Mouse (Mus musculus): ENCODE results near the gene Ddx5. TPM values are rescaled to one million over a fixed set of nuclear protein-coding genes. Genes with fewer than 3 reads are reported as not detected.

The Ddx5 gene
- polyA plus RNA-seq, 1 experiment from 2014 or later = 175 TPM

DNA sequence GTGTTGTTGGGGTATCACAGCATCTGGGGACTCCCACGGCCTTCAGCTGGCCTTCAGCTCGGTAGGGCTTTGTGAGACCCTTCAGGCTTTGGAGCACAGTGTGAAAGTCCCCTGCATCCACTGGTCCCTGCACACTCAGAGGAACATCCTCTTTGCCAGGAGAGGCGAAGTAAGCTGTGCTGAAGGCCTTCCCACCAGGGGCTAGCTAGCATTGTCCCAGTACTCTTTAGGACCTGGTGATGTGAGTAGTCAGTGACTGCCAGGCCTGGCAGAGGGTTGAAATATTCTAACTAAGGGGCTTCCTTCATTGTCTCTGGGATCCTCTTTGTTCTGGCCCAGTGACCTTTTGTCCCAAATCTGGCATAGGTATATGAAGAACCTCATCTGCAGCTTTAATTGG lies 52.4 kb downstream of the Ddx5 start:
- Histone ChIP-seq H3K4me2 (replicated peaks; ENCODE audit: low read depth) (no peak overlapping the region), H3K36me3 (ENCODE audit: control insufficient read depth, insufficient read depth, low read length) (no peaks in the 10 kb centered on the region), H3K27ac (replicated peaks) (no peak overlapping the region), H3K9me3 (ENCODE audit: control insufficient read depth, low read length) (no peaks in the 10 kb centered on the region), H3K4me1 (replicated peaks; ENCODE audit: control insufficient read depth, insufficient read depth) (no peaks in the 10 kb centered on the region), H3K27me3 (ENCODE audit: control insufficient read depth, insufficient read depth, low read length) (no peaks in the 10 kb centered on the region), H3K4me3 (ENCODE audit: low read depth, low read length) (no peak overlapping the region), H3K9ac (ENCODE audit: low read length) (no peak overlapping the region)
- TF ChIP-seq CTCF (IDR thresholded peaks at IDR 0.05; ENCODE audit: low read depth) = no peak
- no peak for TF ChIP-seq EP300 (optimal IDR thresholded peaks at IDR 0.05)
- DNase-seq (ENCODE audit: low spot score) = no peak
- WGBS = 84% methylated on average over 3 of the region's 3 CpGs
- no peak for ATAC-seq (ENCODE audit: low FRiP score, low TSS enrichment)

DNA sequence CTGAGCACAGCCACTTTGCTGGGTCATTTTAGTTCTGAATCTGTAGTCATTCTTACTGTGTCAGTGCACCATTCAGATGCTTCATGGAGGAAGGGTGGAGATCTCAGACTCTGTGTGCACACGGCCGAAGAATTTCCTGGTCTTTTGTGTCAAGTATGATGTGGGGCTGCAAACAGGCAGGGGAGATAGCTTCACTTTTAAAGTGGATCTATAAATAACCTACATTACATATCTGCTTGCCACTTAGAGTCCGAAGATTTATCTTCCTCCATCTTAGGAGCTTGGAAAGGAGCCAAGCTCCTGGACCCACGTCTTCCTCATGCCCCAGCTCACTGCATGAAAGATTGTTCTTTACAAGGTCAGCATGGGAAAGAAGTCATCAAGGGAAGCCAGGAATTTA lies 58.3 kb downstream of the Ddx5 start:
- Histone ChIP-seq H3K27ac (replicated peaks) (no peak overlapping the region), H3K36me3 (ENCODE audit: control insufficient read depth, insufficient read depth, low read length) (no peaks in the 10 kb centered on the region), H3K4me3 (ENCODE audit: low read depth, low read length) (no peak overlapping the region), H3K27me3 (ENCODE audit: control insufficient read depth, insufficient read depth, low read length) (no peaks in the 10 kb centered on the region), H3K4me2 (replicated peaks; ENCODE audit: low read depth) (no peak overlapping the region), H3K9ac (ENCODE audit: low read length) (no peak overlapping the region), H3K4me1 (replicated peaks; ENCODE audit: control insufficient read depth, insufficient read depth) (no peaks in the 10 kb centered on the region), H3K9me3 (ENCODE audit: control insufficient read depth, low read length) (no peaks in the 10 kb centered on the region)
- WGBS = 19% methylated on average over 4 of the region's 4 CpGs
- DNase-seq (ENCODE audit: low spot score) (no peak), ATAC-seq (ENCODE audit: low FRiP score, low TSS enrichment) (peak; percentile 59)
- no peak for TF ChIP-seq EP300 (optimal IDR thresholded peaks at IDR 0.05)
- no peak for TF ChIP-seq CTCF (IDR thresholded peaks at IDR 0.05; ENCODE audit: low read depth)

Small RNAs within 50 kb of the gene (microRNA-seq; reads per million reads assigned to microRNA genes)
- gene Gm25994 (not detected), gene Mir3064 (6.1 reads per million, percentile 10 among the genes with 10 or more reads in this experiment)

Other genes starting within 250 kb of the Ddx5 start
- 11.6 and 12.1 TPM in 2 replicates for gene Tex2, start 175.8 kb downstream of the Ddx5 start, polyA plus RNA-seq (2015; fragmentation: Nextera tagmentation; extraction: Ambion mirVana)
- 20.2 and 20.4 TPM in 2 replicates for gene Pecam1, start 38.6 kb downstream of the Ddx5 start, polyA plus RNA-seq (2015; fragmentation: Nextera tagmentation; extraction: Ambion mirVana)
- gene Milr1, start 38.0 kb downstream of the Ddx5 start, polyA plus RNA-seq (2015; fragmentation: Nextera tagmentation; extraction: Ambion mirVana) = 2.2 and 2.8 TPM in 2 replicates
- 8.9 and 10.3 TPM in 2 replicates for gene Polg2, start 9.6 kb downstream of the Ddx5 start, polyA plus RNA-seq (2015; fragmentation: Nextera tagmentation; extraction: Ambion mirVana)
- 4.9 and 5.7 TPM in 2 replicates for gene Cep95, start 67 bp upstream of the Ddx5 start, polyA plus RNA-seq (2015; fragmentation: Nextera tagmentation; extraction: Ambion mirVana)
- 6.9 and 7.1 TPM in 2 replicates for gene Smurf2, start 131.5 kb upstream of the Ddx5 start, polyA plus RNA-seq (2015; fragmentation: Nextera tagmentation; extraction: Ambion mirVana)
- 146 and 158 TPM in 2 replicates for gene Kpna2, start 210.4 kb upstream of the Ddx5 start, polyA plus RNA-seq (2015; fragmentation: Nextera tagmentation; extraction: Ambion mirVana)
- 6.3 and 6.8 TPM in 2 replicates for gene 1810010H24Rik, start 236.5 kb upstream of the Ddx5 start, polyA plus RNA-seq (2015; fragmentation: Nextera tagmentation; extraction: Ambion mirVana)